Mouse (Mus musculus): Measurements from ENCODE around the gene Ralgapa1. TPM values are rescaled to one million over a fixed set of nuclear protein-coding genes. Genes with fewer than 3 reads are reported as not detected.
"Not testable (repeated sequence)": the region's sequence is repeated elsewhere in the genome, so short reads cannot be mapped to it uniquely, and the experiment has no call there.

The Ralgapa1 gene
- total and polyA plus RNA-seq, 2 experiments from 2014 or later: 18.8 to 146 TPM

- H3K4me2 ChIP-seq (ENCODE audit: low read depth, low read length, poor library complexity, severe bottlenecking): no peak overlapping the region
- H3K36me3 ChIP-seq (ENCODE audit: insufficient read depth, low read length): peaks cover 19% of the 10 kb centered on the region
- no peaks in the 10 kb centered on the region for H3K27me3 ChIP-seq (ENCODE audit: insufficient read depth, low read length)
- H3K4me3 ChIP-seq (ENCODE audit: low read depth, low read length): no peak overlapping the region
- H3K27ac ChIP-seq (ENCODE audit: low read depth, low read length): no peak overlapping the region
- DNase-seq (ENCODE audit: low spot score): no peak
- H3K4me1 ChIP-seq (ENCODE audit: insufficient read depth, low read length): no peaks in the 10 kb centered on the region
- 88% methylated on average over 3 of the region's 3 CpGs for WGBS
- no peak for ATAC-seq (ENCODE audit: low FRiP score)
- no peak overlapping the region for H3K9ac ChIP-seq (replicated peaks; ENCODE audit: low read length, poor library complexity, severe bottlenecking)
- no peak for TF ChIP-seq CTCF (IDR thresholded peaks at IDR 0.05)
- H3K9me3 ChIP-seq (ENCODE audit: low read length): no peaks in the 10 kb centered on the region
Measured at GRCm38 (mm10) chr12:55774316-55774715, 46.7 kb downstream of the Ralgapa1 start.

- H3K27me3 ChIP-seq (ENCODE audit: insufficient read depth, low read length): no peaks in the 10 kb centered on the region
- H3K9ac ChIP-seq (replicated peaks; ENCODE audit: low read length, poor library complexity, severe bottlenecking): no peak overlapping the region
- TF ChIP-seq CTCF (IDR thresholded peaks at IDR 0.05): peak; percentile 86
- no peak overlapping the region for H3K4me2 ChIP-seq (ENCODE audit: low read depth, low read length, poor library complexity, severe bottlenecking)
- H3K4me3 ChIP-seq (ENCODE audit: low read depth, low read length): no peak overlapping the region
- H3K4me1 ChIP-seq (ENCODE audit: insufficient read depth, low read length): no peaks in the 10 kb centered on the region
- H3K36me3 ChIP-seq (ENCODE audit: insufficient read depth, low read length): peaks cover 28% of the 10 kb centered on the region
- WGBS: 51% methylated on average over 1 of the region's 1 CpGs
- ATAC-seq (ENCODE audit: low FRiP score) (no peak), DNase-seq (ENCODE audit: low spot score) (peak; percentile 71)
- no peak overlapping the region for H3K27ac ChIP-seq (ENCODE audit: low read depth, low read length)
- H3K9me3 ChIP-seq (ENCODE audit: low read length): no peaks in the 10 kb centered on the region
Measured at GRCm38 (mm10) chr12:55720319-55720718, 100.6 kb downstream of the Ralgapa1 start.

GRCm38 (mm10) chr12:55705881-55706280, 115.1 kb downstream of the Ralgapa1 start:
- 98% methylated on average over 4 of the region's 4 CpGs for WGBS
- no peak for TF ChIP-seq CTCF (IDR thresholded peaks at IDR 0.05)
- DNase-seq (ENCODE audit: low spot score): no peak
- no peak for ATAC-seq (ENCODE audit: low FRiP score)
- Histone ChIP-seq H3K27me3 (ENCODE audit: insufficient read depth, low read length) (no peaks in the 10 kb centered on the region), H3K4me2 (ENCODE audit: low read depth, low read length, poor library complexity, severe bottlenecking) (no peak overlapping the region), H3K4me1 (ENCODE audit: insufficient read depth, low read length) (no peaks in the 10 kb centered on the region), H3K9me3 (ENCODE audit: low read length) (no peaks in the 10 kb centered on the region), H3K4me3 (ENCODE audit: low read depth, low read length) (no peak overlapping the region), H3K36me3 (ENCODE audit: insufficient read depth, low read length) (peaks cover 14% of the 10 kb centered on the region), H3K9ac (replicated peaks; ENCODE audit: low read length, poor library complexity, severe bottlenecking) (no peak overlapping the region), H3K27ac (ENCODE audit: low read depth, low read length) (no peak overlapping the region)

- no peak overlapping the region for H3K9ac ChIP-seq (replicated peaks; ENCODE audit: low read length, poor library complexity, severe bottlenecking)
- H3K9me3 ChIP-seq (ENCODE audit: low read length): no peaks in the 10 kb centered on the region
- ATAC-seq (ENCODE audit: low FRiP score) (no peak), DNase-seq (ENCODE audit: low spot score) (no peak)
- no peak overlapping the region for H3K27ac ChIP-seq (ENCODE audit: low read depth, low read length)
- no peak overlapping the region for H3K4me2 ChIP-seq (ENCODE audit: low read depth, low read length, poor library complexity, severe bottlenecking)
- H3K4me1 ChIP-seq (ENCODE audit: insufficient read depth, low read length): no peaks in the 10 kb centered on the region
- 87% methylated on average over 6 of the region's 6 CpGs for WGBS
- no peaks in the 10 kb centered on the region for H3K27me3 ChIP-seq (ENCODE audit: insufficient read depth, low read length)
- no peaks in the 10 kb centered on the region; the same call in 1 of the 2 replicates for H3K36me3 ChIP-seq (ENCODE audit: insufficient read depth, low read length)
- no peak for TF ChIP-seq CTCF (IDR thresholded peaks at IDR 0.05)
- H3K4me3 ChIP-seq (ENCODE audit: low read depth, low read length): no peak overlapping the region
Measured at GRCm38 (mm10) chr12:55666699-55667098, 154.3 kb downstream of the Ralgapa1 start.

- not testable (repeated sequence) for H3K27me3 ChIP-seq (ENCODE audit: insufficient read depth, low read length); ATAC-seq (ENCODE audit: low FRiP score); H3K4me1 ChIP-seq (ENCODE audit: insufficient read depth, low read length); H3K4me2 ChIP-seq (ENCODE audit: low read depth, low read length, poor library complexity, severe bottlenecking); H3K9me3 ChIP-seq (ENCODE audit: low read length); H3K9ac ChIP-seq (replicated peaks; ENCODE audit: low read length, poor library complexity, severe bottlenecking); H3K27ac ChIP-seq (ENCODE audit: low read depth, low read length); H3K4me3 ChIP-seq (ENCODE audit: low read depth, low read length); DNase-seq (ENCODE audit: low spot score)
- peaks cover 10% of the 10 kb centered on the region; the same call in 1 of the 2 replicates for H3K36me3 ChIP-seq (ENCODE audit: insufficient read depth, low read length)
Measured at GRCm38 (mm10) chr12:55663194-55663593, 157.8 kb downstream of the Ralgapa1 start.

- Histone ChIP-seq H3K27ac (ENCODE audit: low read depth, low read length) (no peak overlapping the region), H3K4me3 (ENCODE audit: low read depth, low read length) (no peak overlapping the region), H3K9me3 (ENCODE audit: low read length) (no peaks in the 10 kb centered on the region), H3K36me3 (ENCODE audit: insufficient read depth, low read length) (0 out of 2 replicates have a peak, but pooled peaks cover 3% of the 10 kb centered on the region), H3K4me2 (ENCODE audit: low read depth, low read length, poor library complexity, severe bottlenecking) (no peak overlapping the region), H3K9ac (replicated peaks; ENCODE audit: low read length, poor library complexity, severe bottlenecking) (no peak overlapping the region), H3K4me1 (ENCODE audit: insufficient read depth, low read length) (no peaks in the 10 kb centered on the region), H3K27me3 (ENCODE audit: insufficient read depth, low read length) (no peaks in the 10 kb centered on the region)
- ATAC-seq (ENCODE audit: low FRiP score): no peak
- no peak for TF ChIP-seq CTCF (IDR thresholded peaks at IDR 0.05)
- DNase-seq (ENCODE audit: low spot score): no peak
- 93% methylated on average over 7 of the region's 7 CpGs for WGBS
Measured at GRCm38 (mm10) chr12:55648011-55648525, 172.9 kb downstream of the Ralgapa1 start.
